Mouse (Mus musculus): ENCODE results near the gene Hcrt.

DNA sequence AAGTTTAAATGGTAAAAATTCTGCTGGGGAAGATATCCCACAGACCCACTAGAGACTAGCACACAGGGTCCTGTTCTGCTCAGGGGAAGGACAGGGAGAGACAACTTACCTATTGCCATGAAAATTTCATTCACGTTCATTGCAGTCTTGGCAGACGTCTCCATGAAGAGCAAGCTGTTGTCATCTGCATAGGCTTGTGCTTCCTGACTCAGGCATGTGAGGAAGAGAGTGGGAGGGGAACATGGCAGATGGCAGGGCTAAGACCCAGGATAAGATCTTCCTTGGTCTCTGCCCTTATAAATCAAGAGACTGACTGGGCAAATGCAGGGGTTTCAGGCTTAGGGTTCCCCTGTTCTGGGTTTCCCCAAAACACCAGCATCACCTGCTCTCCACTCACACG lies 46.1 kb downstream of the Hcrt start:
- no peak for TF ChIP-seq CTCF (IDR thresholded peaks at IDR 0.05; ENCODE audit: borderline replicate concordance, insufficient read depth, low read length)
- TF ChIP-seq POLR2A (IDR thresholded peaks at IDR 0.05; ENCODE audit: low read depth, low read length): no peak
